ENCODE assay signal across 9 mouse cellular contexts in the genomic region with DNA sequence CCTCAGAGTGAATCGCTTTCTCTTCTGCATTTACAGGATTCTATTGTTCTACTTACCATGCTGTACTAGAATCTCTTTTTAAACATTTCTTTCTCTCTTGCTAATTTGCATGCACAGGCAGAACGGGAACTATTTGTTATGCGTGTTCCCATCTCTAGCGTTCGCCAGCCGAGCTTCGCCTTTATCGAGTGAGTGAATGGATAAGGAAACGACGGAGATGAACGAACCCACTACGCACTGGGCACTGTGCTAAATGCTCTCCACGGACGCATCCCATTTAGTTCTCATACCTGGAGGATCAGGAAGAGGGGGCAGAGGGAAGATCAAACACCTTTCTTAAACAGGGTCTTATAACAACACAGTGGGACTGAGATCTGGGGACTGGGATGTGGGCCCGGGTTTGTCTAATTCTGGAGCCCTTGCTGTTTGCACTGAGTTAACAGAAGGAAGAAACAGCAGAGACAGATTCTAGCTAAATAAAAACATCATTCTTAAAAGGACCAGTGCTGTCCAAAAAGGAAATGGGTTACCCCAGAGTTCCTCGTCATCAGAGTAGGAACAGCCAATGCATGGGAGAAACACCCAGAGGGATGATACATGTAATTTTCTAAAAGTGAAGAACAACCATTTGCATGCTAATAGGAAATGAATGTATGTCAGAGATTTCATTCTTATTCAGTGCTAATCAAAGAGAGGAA.
DNase-seq lines count a peak whose midpoint lies in the region.
"Had no signal": no experiment of that assay in that cellular context is flagged by ENCODE, and none has a peak within 500 bp of the region (broad histone marks: within the 10 kb centered on the region; RNA-seq: fewer than 3 reads in every experiment).

No protein-coding gene starts in this region.

- intact Hi-C loops in left cerebral cortex, postnatal 10 days (cut with DNase I), result no loop called here
- intact Hi-C loops in gastrocnemius, postnatal 36 days (cut with DNase I), result no loop called here

- peak; percentile 45 for DNase-seq in layer of hippocampus, adult 11-12 months (ENCODE audit: low spot score)
- DNase-seq in layer of hippocampus, adult 9-10 months (ENCODE audit: low spot score), result no peak
- DNase-seq in frontal cortex, postnatal 36 days (ENCODE audit: low spot score in 2 of 2), result peak; percentile 30 to 48
- DNase-seq in left cerebral cortex, postnatal 10 days (ENCODE audit: extremely low spot score in 1 of 2, low spot score in 2 of 2), result peak; percentile 28 to 52
- DNase-seq in right cerebral cortex, postnatal 14 days, result peak; percentile 35
- no peak for DNase-seq in embryo, embryonic 10 days (ENCODE audit: low spot score)
- DNase-seq in gastrocnemius, postnatal 36 days, result no peak
- DNase-seq in embryo, embryonic 11 days, result no peak
- DNase-seq: cerebellum, adult 11-12 months had no signal

Comparison
In these comparisons a context has a peak if more than half of its experiments do, and no peak if none do; other contexts are left out.
1. DNase-seq: peak in layer of hippocampus, adult 11-12 months (single experiment), frontal cortex, postnatal 36 days (2 of 2), left cerebral cortex, postnatal 10 days (2 of 2) and right cerebral cortex, postnatal 14 days (single experiment); none in layer of hippocampus, adult 9-10 months (single experiment), embryo, embryonic 10 days (single experiment), gastrocnemius, postnatal 36 days (0 of 2) and embryo, embryonic 11 days (single experiment).